In the genomic region with DNA sequence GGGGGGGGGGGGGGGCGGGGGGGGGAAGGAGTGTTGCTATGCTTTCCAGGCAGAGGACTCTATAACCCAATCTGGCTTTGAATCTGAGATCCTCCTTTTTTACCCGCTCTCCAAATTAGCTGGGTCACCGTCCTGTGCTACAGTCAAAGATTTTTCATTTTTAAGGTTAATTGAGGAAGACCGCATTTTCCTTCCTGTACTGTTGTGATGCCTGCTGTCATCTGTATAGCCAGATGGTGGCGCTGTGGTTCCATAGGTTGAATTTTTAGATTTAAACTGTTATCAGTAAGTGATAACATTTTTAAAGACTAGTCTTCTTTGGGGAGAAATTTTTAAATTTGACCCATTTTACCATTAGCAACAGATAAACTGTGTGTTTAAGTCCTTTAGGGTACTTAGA, we compare ENCODE assay signal across 9 mouse cellular contexts. TPM values are rescaled to one million over a fixed set of nuclear protein-coding genes. Genes with fewer than 3 reads are reported as not detected.
A peak's percentile ranks its signal among the peaks of the same experiment; 100 is the strongest.
DNase-seq lines count a peak whose midpoint lies in the region; ATAC-seq and TF ChIP-seq lines count a peak whose summit lies in the region.
"Had no signal": no experiment of that assay in that cellular context is flagged by ENCODE, and none has a peak within 500 bp of the region (broad histone marks: within the 10 kb centered on the region; RNA-seq: fewer than 3 reads in every experiment).

No protein-coding gene starts in this region.

- TF ChIP-seq EP300 in MEL (IDR thresholded peaks at IDR 0.05; ENCODE audit: low read depth in 1 of 2, low read length in 2 of 2) = no peak

- peak; percentile 16 to 40 (median 35); a peak in 4 of 6 replicates for TF ChIP-seq CTCF in MEL (IDR thresholded peaks at IDR 0.05 in 2 of 3, conservative IDR thresholded peaks at IDR 0.05 in 1 of 3; ENCODE audit: control insufficient read depth in 1 of 3, insufficient read depth in 1 of 3, low read depth in 2 of 3, low read length in 3 of 3, poor library complexity in 1 of 3, severe bottlenecking in 1 of 3)

- H3K4me2 ChIP-seq in intestine, embryonic 14.5 days (ENCODE audit: low read length) = no peak overlapping the region
- no peak overlapping the region for H3K4me2 ChIP-seq in intestine, embryonic 15.5 days (replicated peaks)
- peak overlapping the region; percentile 46 for H3K4me2 ChIP-seq in hindbrain, embryonic 15.5 days
- peak overlapping the region; percentile 40 for H3K4me2 ChIP-seq in limb, embryonic 13.5 days (replicated peaks)
- 0 out of 2 replicates have a peak overlapping the region, but pooled peaks have one; percentile 19 for H3K4me2 ChIP-seq in stomach, embryonic 16.5 days (ENCODE audit: low read depth, low read length)
- H3K4me2 ChIP-seq: lung, embryonic 15.5 days had no signal

- no peak overlapping the region for H3K4me3 ChIP-seq in intestine, embryonic 14.5 days (ENCODE audit: low read depth, low read length)
- no peak overlapping the region for H3K4me3 ChIP-seq in intestine, embryonic 15.5 days (replicated peaks)
- H3K4me3 ChIP-seq in MEL (ENCODE audit: control insufficient read depth in 1 of 2, insufficient read depth in 1 of 2, low read depth in 2 of 2, low read length in 2 of 2) = no peak overlapping the region
- H3K4me3 ChIP-seq in hindbrain, embryonic 15.5 days = no peak overlapping the region
- H3K4me3 ChIP-seq in limb, embryonic 13.5 days = no peak overlapping the region
- H3K4me3 ChIP-seq in stomach, embryonic 16.5 days (replicated peaks; ENCODE audit: low read length) = no peak overlapping the region
- H3K4me3 ChIP-seq: lung, embryonic 15.5 days had no signal

- TF ChIP-seq RAD21 in MEL (IDR thresholded peaks at IDR 0.05; ENCODE audit: low read depth, low read length) = peak; percentile 30

- no peak overlapping the region for H3K27ac ChIP-seq in intestine, embryonic 14.5 days (ENCODE audit: low read depth)
- no peak overlapping the region for H3K27ac ChIP-seq in intestine, embryonic 15.5 days
- H3K27ac ChIP-seq in MEL (ENCODE audit: control insufficient read depth, low read depth, low read length) = no peak overlapping the region
- no peak overlapping the region for H3K27ac ChIP-seq in hindbrain, embryonic 15.5 days (replicated peaks)
- H3K27ac ChIP-seq in limb, embryonic 13.5 days = no peak overlapping the region
- H3K27ac ChIP-seq in stomach, embryonic 16.5 days (ENCODE audit: low read length) = no peak overlapping the region
- H3K27ac ChIP-seq: lung, embryonic 15.5 days had no signal

- no peak for TF ChIP-seq POLR2A in MEL (IDR thresholded peaks at IDR 0.05; ENCODE audit: control insufficient read depth in 1 of 2, insufficient read depth in 1 of 2, low read depth in 1 of 2, low read length in 2 of 2, poor library complexity in 1 of 2)

- H3K9ac ChIP-seq in intestine, embryonic 14.5 days (ENCODE audit: low read length) = no peak overlapping the region
- H3K9ac ChIP-seq in intestine, embryonic 15.5 days = no peak overlapping the region
- H3K9ac ChIP-seq in MEL (ENCODE audit: control insufficient read depth, low read depth, low read length, poor library complexity, severe bottlenecking) = no peak overlapping the region
- H3K9ac ChIP-seq in hindbrain, embryonic 15.5 days = no peak overlapping the region
- no peak overlapping the region for H3K9ac ChIP-seq in limb, embryonic 13.5 days
- H3K9ac ChIP-seq in stomach, embryonic 16.5 days (ENCODE audit: low read length) = no peak overlapping the region
- H3K9ac ChIP-seq: lung, embryonic 15.5 days had no signal

- no peaks in the 10 kb centered on the region for H3K79me2 ChIP-seq in MEL (ENCODE audit: control insufficient read depth, insufficient read depth, low read length, poor library complexity)

- H3K9me3 ChIP-seq in intestine, embryonic 14.5 days (ENCODE audit: control insufficient read depth, low read length) = no peaks in the 10 kb centered on the region
- H3K9me3 ChIP-seq in intestine, embryonic 15.5 days = no peaks in the 10 kb centered on the region
- H3K9me3 ChIP-seq in MEL (replicated peaks; ENCODE audit: insufficient read depth, low read length) = no peaks in the 10 kb centered on the region
- no peaks in the 10 kb centered on the region for H3K9me3 ChIP-seq in hindbrain, embryonic 15.5 days
- no peaks in the 10 kb centered on the region for H3K9me3 ChIP-seq in limb, embryonic 13.5 days
- no peaks in the 10 kb centered on the region for H3K9me3 ChIP-seq in stomach, embryonic 16.5 days (replicated peaks; ENCODE audit: control insufficient read depth, low read length)
- H3K9me3 ChIP-seq: lung, embryonic 15.5 days had no signal

- 5% methylated on average over 5 of the region's 5 CpGs for WGBS in intestine, embryonic 14.5 days
- whole genome bisulfite sequencing in intestine, embryonic 15.5 days = 11% methylated on average over 5 of the region's 5 CpGs
- WGBS in hindbrain, embryonic 15.5 days = 9% methylated on average over 5 of the region's 5 CpGs
- WGBS in limb, embryonic 13.5 days = 3% methylated on average over 5 of the region's 5 CpGs
- WGBS in stomach, embryonic 16.5 days = 5% methylated on average over 5 of the region's 5 CpGs

- peaks cover 8% of the 10 kb centered on the region; the same call in 1 of the 2 replicates for H3K4me1 ChIP-seq in intestine, embryonic 14.5 days (replicated peaks; ENCODE audit: control insufficient read depth, insufficient read depth, low read length)
- H3K4me1 ChIP-seq in intestine, embryonic 15.5 days (replicated peaks) = no peaks in the 10 kb centered on the region
- no peaks in the 10 kb centered on the region for H3K4me1 ChIP-seq in MEL (ENCODE audit: control insufficient read depth in 1 of 2, insufficient read depth in 2 of 2, low read length in 2 of 2)
- H3K4me1 ChIP-seq in hindbrain, embryonic 15.5 days (replicated peaks) = peaks cover 13% of the 10 kb centered on the region
- peaks cover 9% of the 10 kb centered on the region; the same call in 1 of the 2 replicates for H3K4me1 ChIP-seq in limb, embryonic 13.5 days
- H3K4me1 ChIP-seq in stomach, embryonic 16.5 days (ENCODE audit: control insufficient read depth, insufficient read depth, low read length) = no peaks in the 10 kb centered on the region
- H3K4me1 ChIP-seq: lung, embryonic 15.5 days had no signal

- ATAC-seq in intestine, embryonic 14.5 days (replicated peaks; ENCODE audit: low FRiP score, low TSS enrichment, low read depth) = no peak
- no peak for ATAC-seq in intestine, embryonic 15.5 days
- ATAC-seq in hindbrain, embryonic 15.5 days (ENCODE audit: low FRiP score, low read depth) = peak; percentile 44; the same call in 1 of the 2 replicates
- ATAC-seq in limb, embryonic 13.5 days (ENCODE audit: low FRiP score, low read depth) = no peak; the same call in 1 of the 2 replicates
- no peak for ATAC-seq in stomach, embryonic 16.5 days (ENCODE audit: insufficient read depth, low FRiP score)

- H3K27me3 ChIP-seq in intestine, embryonic 14.5 days (replicated peaks; ENCODE audit: control insufficient read depth, insufficient read depth, low read length) = 0 out of 2 replicates have a peak, but pooled peaks cover 9% of the 10 kb centered on the region
- no peaks in the 10 kb centered on the region for H3K27me3 ChIP-seq in intestine, embryonic 15.5 days (replicated peaks)
- H3K27me3 ChIP-seq in MEL (ENCODE audit: control insufficient read depth in 1 of 2, insufficient read depth in 2 of 2, low read length in 2 of 2) = no peaks in the 10 kb centered on the region
- peaks cover 29% of the 10 kb centered on the region for H3K27me3 ChIP-seq in hindbrain, embryonic 15.5 days
- peaks cover 26% of the 10 kb centered on the region for H3K27me3 ChIP-seq in limb, embryonic 13.5 days
- peaks cover 8% of the 10 kb centered on the region for H3K27me3 ChIP-seq in stomach, embryonic 16.5 days (ENCODE audit: control insufficient read depth, insufficient read depth, low read length)
- H3K27me3 ChIP-seq: lung, embryonic 15.5 days had no signal

- peak; percentile 65 for DNase-seq in intestine, embryonic 14.5 days (ENCODE audit: low spot score)
- peak; percentile 8 for DNase-seq in MEL (ENCODE audit: low read depth, low spot score)
- peak; percentile 67 for DNase-seq in embryo, embryonic 11 days
- no peak for DNase-seq in spleen, adult 12 weeks (ENCODE audit: low spot score)

- H3K36me3 ChIP-seq in intestine, embryonic 14.5 days (ENCODE audit: control insufficient read depth, insufficient read depth, low read length) = no peaks in the 10 kb centered on the region
- no peaks in the 10 kb centered on the region for H3K36me3 ChIP-seq in intestine, embryonic 15.5 days
- no peaks in the 10 kb centered on the region for H3K36me3 ChIP-seq in MEL (ENCODE audit: control insufficient read depth in 1 of 2, insufficient read depth in 2 of 2, low read length in 2 of 2)
- H3K36me3 ChIP-seq in hindbrain, embryonic 15.5 days = no peaks in the 10 kb centered on the region
- no peaks in the 10 kb centered on the region for H3K36me3 ChIP-seq in limb, embryonic 13.5 days
- no peaks in the 10 kb centered on the region for H3K36me3 ChIP-seq in stomach, embryonic 16.5 days (ENCODE audit: control insufficient read depth, insufficient read depth, low read length)
- H3K36me3 ChIP-seq: lung, embryonic 15.5 days had no signal

TF ChIP-seq in MEL, 35 proteins besides CTCF, POLR2A, EP300 and RAD21:
- no peak for TF ChIP-seq TAL1 (IDR thresholded peaks at IDR 0.05; ENCODE audit: low read length)
- no peak for TF ChIP-seq GABPA (IDR thresholded peaks at IDR 0.05; ENCODE audit: low read depth, low read length)
- no peak for TF ChIP-seq ZMIZ1 (IDR thresholded peaks at IDR 0.05; ENCODE audit: low read depth, low read length)
- TF ChIP-seq TCF12 (IDR thresholded peaks at IDR 0.05; ENCODE audit: low read depth, low read length) = no peak
- TF ChIP-seq JUND (IDR thresholded peaks at IDR 0.05; ENCODE audit: low read depth, low read length) = no peak
- TF ChIP-seq MAX (IDR thresholded peaks at IDR 0.05; ENCODE audit: low read length) = no peak
- TF ChIP-seq MEF2A (IDR thresholded peaks at IDR 0.05; ENCODE audit: extremely low read depth, insufficient replicate concordance, low read depth, low read length, poor library complexity, severe bottlenecking) = no peak

RNA-seq across cellular contexts. Expression of a gene that starts 44.0 kb away (rescaled TPM):
- 3.6 and 5.1 TPM in 2 replicates for polyA plus RNA-seq in intestine, embryonic 14.5 days (2014; fragmentation: Nextera tagmentation; extraction: Ambion mirVana)
- polyA plus RNA-seq in intestine, embryonic 15.5 days (2015; fragmentation: Nextera tagmentation; extraction: Ambion mirVana) = 8.6 and 8.7 TPM in 2 replicates
- not detected in 2 replicates for total RNA-seq in MEL (2012; rRNA removed)
- not detected for polyA plus RNA-seq in MEL (2012; ENCODE audit: insufficient read depth in 1 of 2, insufficient read length in 2 of 2, low read depth in 1 of 2, low replicate concordance in 2 of 2, missing spikeins in 1 of 2)
- polyA plus RNA-seq in hindbrain, embryonic 15.5 days (2015; fragmentation: Nextera tagmentation; extraction: Ambion mirVana) = 13.9 and 17.5 TPM in 2 replicates
- 0.06 TPM in 1 of 2 replicates, not detected in the other for polyA plus RNA-seq in limb, embryonic 13.5 days (2015; fragmentation: Nextera tagmentation; extraction: Ambion mirVana)
- 0.31 and 0.71 TPM in 2 replicates for polyA plus RNA-seq in stomach, embryonic 16.5 days (2015; fragmentation: Nextera tagmentation; extraction: Ambion mirVana)
- polyA plus RNA-seq: lung, embryonic 15.5 days had no signal

Comparison
In these comparisons a context has a peak if more than half of its experiments do, and no peak if none do; other contexts are left out.
1. H3K4me2 ChIP-seq: peak in hindbrain, embryonic 15.5 days (single experiment), limb, embryonic 13.5 days (single experiment) and stomach, embryonic 16.5 days (single experiment); none in intestine, embryonic 14.5 days (single experiment) and intestine, embryonic 15.5 days (single experiment).